Mouse (Mus musculus) liver, adult 2 months (tissue): Measurements from ENCODE around the gene Kctd7.

Source experiments
- CTCF ChIP-seq: fragments of 200-500 bp; IDR thresholded peaks from 2 replicates; pipeline ENCODE4 v1.5.1; 2011; ENCODE audit warnings: low read depth, low read length, control low read depth
- POLR2A ChIP-seq: fragments of 200-500 bp; IDR thresholded peaks from 2 replicates; pipeline ENCODE4 v1.6.1; 2011; ENCODE audit warnings: low read length, control low read depth; ENCODE audit not compliant: insufficient read depth; ENCODE audit errors: extremely low read depth

DNA sequence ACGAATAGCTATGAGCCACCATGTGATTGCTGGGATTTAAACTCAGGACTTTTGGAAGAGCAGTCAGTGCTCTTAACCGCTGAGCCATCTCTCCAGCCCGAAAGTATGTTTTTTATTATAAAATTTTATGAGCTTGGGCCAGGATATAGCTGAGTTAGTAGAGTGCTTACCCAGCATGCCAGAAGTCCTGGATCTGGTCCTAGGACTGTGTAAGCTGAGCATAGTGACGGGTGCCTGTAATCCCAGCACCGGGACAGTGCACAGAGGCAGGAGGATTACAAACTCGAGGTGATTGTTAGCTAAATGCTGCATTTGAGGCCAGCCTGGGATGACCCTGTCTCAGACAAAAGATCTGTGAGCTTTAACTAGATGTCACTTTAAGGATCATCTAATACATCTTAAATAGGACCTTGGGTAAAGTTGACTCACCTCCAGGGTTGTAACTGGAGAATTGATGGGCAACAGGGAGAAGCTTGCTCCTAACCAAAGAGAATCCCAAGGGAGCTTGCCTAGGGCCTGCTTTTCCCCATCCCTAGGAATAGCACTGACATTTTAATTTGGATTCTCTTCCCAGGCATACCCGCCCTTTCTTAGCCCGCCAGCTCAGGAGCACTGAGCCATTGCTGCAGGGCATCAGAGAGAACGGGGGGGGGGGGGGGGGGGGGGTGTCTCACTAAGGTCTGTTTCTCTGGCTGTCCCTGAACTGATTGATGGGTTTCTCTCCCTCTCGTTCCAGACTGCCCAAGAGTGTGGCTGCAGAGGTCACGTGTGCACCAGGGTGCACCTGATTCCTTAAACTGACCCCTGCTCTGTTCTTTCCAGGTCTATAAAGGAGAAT, 15.8 kb upstream of the Kctd7 start:
- TF ChIP-seq CTCF (no peak), POLR2A (no peak)
